Mouse (Mus musculus) neural tube, postnatal 0 days (tissue): ENCODE measurements around the gene Mut. TPM values are rescaled to one million over a fixed set of nuclear protein-coding genes. Genes with fewer than 3 reads are reported as not detected.

ENCODE experiments used
- polyA plus RNA-seq: library from polyadenylated mRNA; unstranded; fragments of >200 nt; fragmentation: Nextera tagmentation; extraction: Ambion mirVana; gene quantifications from 2 replicates; pipeline ENCODE4 v1.2.1, GENCODE M21; 2015

Gene Mut
- polyA plus RNA-seq = 24.9 and 25.9 TPM in 2 replicates

DNA sequence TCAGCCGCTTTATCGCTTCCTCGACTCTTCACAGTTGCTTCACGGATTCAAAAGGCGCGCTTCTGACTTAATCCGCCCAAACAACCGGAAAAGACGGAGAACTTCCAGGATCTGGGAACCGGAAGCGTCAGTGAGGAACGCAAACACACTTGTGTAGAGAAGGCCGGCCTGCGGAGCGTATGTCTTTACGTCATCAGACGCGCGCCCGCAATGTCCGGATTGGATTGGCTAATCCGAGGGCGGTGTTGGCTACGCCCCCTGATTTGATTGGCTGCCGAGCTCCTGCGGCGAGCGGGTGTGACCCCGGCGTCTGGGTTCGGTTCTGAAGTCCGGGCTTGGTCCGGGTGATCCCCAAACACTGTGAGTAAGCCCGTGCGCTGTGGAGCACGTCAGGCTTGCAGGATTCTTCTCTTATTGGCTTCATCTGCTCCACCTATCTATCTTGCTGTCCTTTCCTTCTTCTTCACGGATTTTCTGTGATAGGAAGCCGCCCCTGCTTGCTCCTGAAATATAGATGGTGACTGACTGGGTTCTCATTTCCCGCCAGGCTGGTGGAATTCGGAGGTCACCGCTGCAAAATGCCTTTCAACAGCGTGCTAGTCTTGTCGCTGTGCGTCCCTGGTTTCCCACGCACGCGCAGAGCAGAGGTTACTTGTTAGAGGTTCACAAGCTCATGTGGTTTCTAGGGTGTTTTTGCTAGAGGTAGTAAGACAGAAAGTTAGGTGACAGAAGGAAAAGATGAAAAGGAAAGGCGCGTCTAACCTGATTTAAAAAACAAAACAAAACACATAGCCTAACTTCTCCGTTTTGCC, at the start of gene Mut, which contains the start of gene Cenpq:
Gene Mut (plus strand): TSS at position 266 of the 812 bp plus-strand sequence.
Gene Cenpq (minus strand): TSS at position 628 of the 812 bp plus-strand sequence.

DNA sequence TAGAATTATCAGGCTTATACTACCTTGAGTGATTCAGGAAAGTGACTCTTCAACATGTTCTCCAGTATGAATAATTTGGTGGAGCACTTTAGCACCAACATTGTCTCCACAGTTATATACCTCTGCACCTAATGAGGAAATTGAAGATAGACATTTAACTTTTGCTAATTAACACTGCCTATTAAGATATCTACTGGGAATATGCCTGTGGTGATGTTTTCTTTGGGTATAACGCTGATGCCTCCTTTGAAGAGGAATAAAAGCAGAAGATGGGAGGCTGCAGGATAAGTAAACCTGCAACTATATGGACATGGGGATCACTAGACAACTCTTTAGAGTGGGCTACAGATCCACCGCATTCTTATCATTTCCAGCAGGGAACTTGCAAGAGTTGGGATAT, 20.2 kb upstream of the Mut start, which contains the start of gene Glyatl3:
Gene Glyatl3 (minus strand): TSS at position 101 of the 400 bp plus-strand sequence.

Other genes with a start within 250 kb of the Mut start
- not detected in 2 replicates for gene Esp1, start 207.6 kb upstream of the Mut start, polyA plus RNA-seq
- not detected in 2 replicates for gene Crisp2, start 127.7 kb upstream of the Mut start, polyA plus RNA-seq
- not detected in 2 replicates for gene Rhag, start 123.6 kb upstream of the Mut start, polyA plus RNA-seq
- 0.85 and 1.2 TPM in 2 replicates for gene 9130008F23Rik, start 54.1 kb upstream of the Mut start, polyA plus RNA-seq
- not detected in 2 replicates for gene Glyatl3, start 20.3 kb upstream of the Mut start, polyA plus RNA-seq
- 8.1 and 9.4 TPM in 2 replicates for gene Cenpq, start 362 bp downstream of the Mut start, polyA plus RNA-seq